In genomic region chr4:49057916-49058315, GRCm38 (mm10) we compare ENCODE assay signal across 12 mouse cellular contexts. TPM values are rescaled to one million over a fixed set of nuclear protein-coding genes. Genes with fewer than 3 reads are reported as not detected.
DNase-seq lines count a peak whose midpoint lies in the region; ATAC-seq lines count a peak whose summit lies in the region.
"Had no signal": no experiment of that assay in that cellular context is flagged by ENCODE, and none has a peak within 500 bp of the region (broad histone marks: within the 10 kb centered on the region; RNA-seq: fewer than 3 reads in every experiment).

No protein-coding gene starts in this region.

- H3K9ac ChIP-seq in forebrain, embryonic 15.5 days (replicated peaks), result 0 out of 2 replicates have a peak overlapping the region, but pooled peaks have one; percentile 85
- H3K9ac ChIP-seq in lung, embryonic 16.5 days (ENCODE audit: low read length), result no peak overlapping the region

- H3K4me1 ChIP-seq in forebrain, embryonic 15.5 days, result peaks cover 36% of the 10 kb centered on the region
- peaks cover 48% of the 10 kb centered on the region for H3K4me1 ChIP-seq in forebrain, embryonic 10.5 days
- peaks cover 9% of the 10 kb centered on the region; the same call in 1 of the 2 replicates for H3K4me1 ChIP-seq in lung, embryonic 16.5 days (replicated peaks; ENCODE audit: control insufficient read depth, insufficient read depth, low read length)

- 19% methylated on average over 2 of the region's 2 CpGs for WGBS in forebrain, embryonic 15.5 days
- 7% methylated on average over 2 of the region's 2 CpGs for WGBS in forebrain, embryonic 10.5 days
- WGBS in lung, embryonic 16.5 days, result 20% methylated on average over 2 of the region's 2 CpGs

- H3K9me3 ChIP-seq in forebrain, embryonic 15.5 days, result no peaks in the 10 kb centered on the region
- no peaks in the 10 kb centered on the region for H3K9me3 ChIP-seq in forebrain, embryonic 10.5 days
- no peaks in the 10 kb centered on the region for H3K9me3 ChIP-seq in lung, embryonic 16.5 days (ENCODE audit: control insufficient read depth, low read length)

- DNase-seq in forebrain, embryonic 10.5 days (ENCODE audit: extremely low spot score, low spot score), result no peak
- DNase-seq in lung, adult 18-20 months, result no peak
- DNase-seq in mesoderm, embryonic 11.5 days (ENCODE audit: low read depth, low spot score), result peak; percentile 70
- no peak for DNase-seq in cerebellum, postnatal 25 days
- no peak for DNase-seq in cerebellum, adult 9-11 months
- DNase-seq: adrenal gland, postnatal 14 days; gastrocnemius, postnatal 36 days; thymus, adult 2 months had no signal

- no peak overlapping the region for H3K27ac ChIP-seq in forebrain, embryonic 15.5 days (replicated peaks)
- no peak overlapping the region for H3K27ac ChIP-seq in forebrain, embryonic 10.5 days
- H3K27ac ChIP-seq in lung, embryonic 16.5 days (ENCODE audit: low read length), result no peak overlapping the region

- H3K36me3 ChIP-seq in forebrain, embryonic 15.5 days, result no peaks in the 10 kb centered on the region
- no peaks in the 10 kb centered on the region for H3K36me3 ChIP-seq in forebrain, embryonic 10.5 days (replicated peaks)
- no peaks in the 10 kb centered on the region for H3K36me3 ChIP-seq in lung, embryonic 16.5 days (ENCODE audit: control insufficient read depth, insufficient read depth, low read length)

- no peak for ATAC-seq in forebrain, embryonic 15.5 days (replicated peaks)
- ATAC-seq in lung, embryonic 16.5 days (ENCODE audit: low read depth), result no peak
- no peak for ATAC-seq in erythroblast, adult 5-6 weeks (replicated peaks; ENCODE audit: low FRiP score, poor library complexity, severe bottlenecking)
- ATAC-seq: intestine, postnatal 0 days had no signal

- H3K4me2 ChIP-seq in forebrain, embryonic 15.5 days (replicated peaks), result 0 out of 2 replicates have a peak overlapping the region, but pooled peaks have one; percentile 77
- peak overlapping the region; percentile 76; the same call in 1 of the 2 replicates for H3K4me2 ChIP-seq in lung, embryonic 16.5 days (ENCODE audit: low read depth, low read length)

- no peaks in the 10 kb centered on the region for H3K27me3 ChIP-seq in forebrain, embryonic 15.5 days
- peaks cover 60% of the 10 kb centered on the region for H3K27me3 ChIP-seq in forebrain, embryonic 10.5 days (ENCODE audit: poor library complexity, severe bottlenecking)
- H3K27me3 ChIP-seq in lung, embryonic 16.5 days (ENCODE audit: control insufficient read depth, insufficient read depth, low read depth, low read length), result peaks cover 24% of the 10 kb centered on the region

- H3K4me3 ChIP-seq in forebrain, embryonic 15.5 days, result no peak overlapping the region
- no peak overlapping the region for H3K4me3 ChIP-seq in forebrain, embryonic 10.5 days
- no peak overlapping the region for H3K4me3 ChIP-seq in lung, embryonic 16.5 days (ENCODE audit: low read length)

RNA-seq across cellular contexts. Expression of gene Plppr1, which starts 1.2 kb away (rescaled TPM):
- 51.6 and 53.5 TPM in 2 replicates for polyA plus RNA-seq in forebrain, embryonic 15.5 days (2015; fragmentation: Nextera tagmentation; extraction: Ambion mirVana)
- 3.0 and 4.6 TPM in 2 replicates for polyA plus RNA-seq in forebrain, embryonic 10.5 days (2016; fragmentation: Nextera tagmentation; extraction: Ambion mirVana)
- 0.98 and 0.99 TPM in 2 replicates for polyA plus RNA-seq in lung, embryonic 16.5 days (2015; fragmentation: Nextera tagmentation; extraction: Ambion mirVana)
- total RNA-seq in erythroblast, adult 5-6 weeks (2015; ENCODE audit: low replicate concordance), result not detected in 2 replicates
- total RNA-seq in erythroblast, adult 5-6 weeks (2017; ENCODE audit: low replicate concordance), result 0.28 TPM in 1 of 2 replicates, not detected in the other
- total RNA-seq: gastrocnemius, postnatal 36 days had no signal
